Mouse (Mus musculus): ENCODE measurements around the gene Ccdc54. TPM values are rescaled to one million over a fixed set of nuclear protein-coding genes. Genes with fewer than 3 reads are reported as not detected.

The Ccdc54 gene
- polyA plus RNA-seq, 1 experiment from 2014 or later, result not detected

- Histone ChIP-seq H3K9me3 (replicated peaks; ENCODE audit: control insufficient read depth, low read length) (no peaks in the 10 kb centered on the region), H3K4me3 (replicated peaks; ENCODE audit: low read length) (no peak overlapping the region), H3K4me2 (ENCODE audit: low read depth, low read length) (no peak overlapping the region), H3K27ac (ENCODE audit: low read length) (no peak overlapping the region; the same call in 1 of the 2 replicates), H3K9ac (ENCODE audit: low read length) (no peak overlapping the region), H3K27me3 (ENCODE audit: control insufficient read depth, insufficient read depth, low read length) (no peaks in the 10 kb centered on the region), H3K36me3 (ENCODE audit: control insufficient read depth, insufficient read depth, low read length) (no peaks in the 10 kb centered on the region), H3K4me1 (ENCODE audit: control insufficient read depth, insufficient read depth, low read length) (no peaks in the 10 kb centered on the region)
- 55% methylated on average over 6 of the region's 6 CpGs for WGBS
- peak; percentile 62 for ATAC-seq (ENCODE audit: insufficient read depth, low FRiP score)
Measured at GRCm38 (mm10) chr16:50559163-50559771, 31.7 kb downstream of the Ccdc54 start.

GRCm38 (mm10) chr16:50553828-50554227 lies 37.1 kb downstream of the Ccdc54 start:
- no peaks in the 10 kb centered on the region for H3K36me3 ChIP-seq (ENCODE audit: control insufficient read depth, insufficient read depth, low read length)
- no peak overlapping the region for H3K9ac ChIP-seq (ENCODE audit: low read length)
- H3K4me1 ChIP-seq (ENCODE audit: control insufficient read depth, insufficient read depth, low read length), result no peaks in the 10 kb centered on the region
- H3K27me3 ChIP-seq (ENCODE audit: control insufficient read depth, insufficient read depth, low read length), result no peaks in the 10 kb centered on the region
- WGBS, result 71% methylated on average over 2 of the region's 2 CpGs
- no peak for ATAC-seq (ENCODE audit: insufficient read depth, low FRiP score)
- no peak overlapping the region for H3K4me2 ChIP-seq (ENCODE audit: low read depth, low read length)
- no peaks in the 10 kb centered on the region for H3K9me3 ChIP-seq (replicated peaks; ENCODE audit: control insufficient read depth, low read length)
- H3K4me3 ChIP-seq (replicated peaks; ENCODE audit: low read length), result no peak overlapping the region
- no peak overlapping the region for H3K27ac ChIP-seq (ENCODE audit: low read length)

GRCm38 (mm10) chr16:50551871-50552528 lies 39.0 kb downstream of the Ccdc54 start:
- no peak overlapping the region for H3K4me2 ChIP-seq (ENCODE audit: low read depth, low read length)
- no peak overlapping the region for H3K4me3 ChIP-seq (replicated peaks; ENCODE audit: low read length)
- ATAC-seq (ENCODE audit: insufficient read depth, low FRiP score), result no peak
- no peaks in the 10 kb centered on the region for H3K27me3 ChIP-seq (ENCODE audit: control insufficient read depth, insufficient read depth, low read length)
- no peak overlapping the region for H3K9ac ChIP-seq (ENCODE audit: low read length)
- H3K4me1 ChIP-seq (ENCODE audit: control insufficient read depth, insufficient read depth, low read length), result no peaks in the 10 kb centered on the region
- H3K36me3 ChIP-seq (ENCODE audit: control insufficient read depth, insufficient read depth, low read length), result no peaks in the 10 kb centered on the region
- WGBS, result 63% methylated on average over 7 of the region's 7 CpGs
- H3K27ac ChIP-seq (ENCODE audit: low read length), result no peak overlapping the region
- H3K9me3 ChIP-seq (replicated peaks; ENCODE audit: control insufficient read depth, low read length), result no peaks in the 10 kb centered on the region

- ATAC-seq (ENCODE audit: insufficient read depth, low FRiP score), result no peak
- Histone ChIP-seq H3K27me3 (ENCODE audit: control insufficient read depth, insufficient read depth, low read length) (no peaks in the 10 kb centered on the region), H3K9ac (ENCODE audit: low read length) (no peak overlapping the region), H3K4me1 (ENCODE audit: control insufficient read depth, insufficient read depth, low read length) (no peaks in the 10 kb centered on the region), H3K9me3 (replicated peaks; ENCODE audit: control insufficient read depth, low read length) (no peaks in the 10 kb centered on the region), H3K4me2 (ENCODE audit: low read depth, low read length) (no peak overlapping the region), H3K27ac (ENCODE audit: low read length) (no peak overlapping the region), H3K36me3 (ENCODE audit: control insufficient read depth, insufficient read depth, low read length) (no peaks in the 10 kb centered on the region), H3K4me3 (replicated peaks; ENCODE audit: low read length) (no peak overlapping the region)
- 81% methylated on average over 5 of the region's 5 CpGs for WGBS
Measured at GRCm38 (mm10) chr16:50550927-50551326, 40.0 kb downstream of the Ccdc54 start.

GRCm38 (mm10) chr16:50542554-50543333 lies 48.2 kb downstream of the Ccdc54 start:
- no peak for ATAC-seq (ENCODE audit: insufficient read depth, low FRiP score)
- Histone ChIP-seq H3K27me3 (ENCODE audit: control insufficient read depth, insufficient read depth, low read length) (no peaks in the 10 kb centered on the region), H3K27ac (ENCODE audit: low read length) (no peak overlapping the region), H3K4me2 (ENCODE audit: low read depth, low read length) (no peak overlapping the region), H3K9ac (ENCODE audit: low read length) (no peak overlapping the region), H3K4me3 (replicated peaks; ENCODE audit: low read length) (no peak overlapping the region), H3K36me3 (ENCODE audit: control insufficient read depth, insufficient read depth, low read length) (no peaks in the 10 kb centered on the region), H3K4me1 (ENCODE audit: control insufficient read depth, insufficient read depth, low read length) (no peaks in the 10 kb centered on the region), H3K9me3 (replicated peaks; ENCODE audit: control insufficient read depth, low read length) (no peaks in the 10 kb centered on the region)
- WGBS, result 61% methylated on average over 5 of the region's 5 CpGs

Other genes with a start within 250 kb of the Ccdc54 start
- gene Bbx, start 158.8 kb downstream of the Ccdc54 start, polyA plus RNA-seq (2015; fragmentation: Nextera tagmentation; extraction: Ambion mirVana), result 32.7 and 39.3 TPM in 2 replicates

Data from stomach, embryonic 16.5 days (tissue).